Mouse (Mus musculus): Measurements from ENCODE around the gene Ptprg.

DNA sequence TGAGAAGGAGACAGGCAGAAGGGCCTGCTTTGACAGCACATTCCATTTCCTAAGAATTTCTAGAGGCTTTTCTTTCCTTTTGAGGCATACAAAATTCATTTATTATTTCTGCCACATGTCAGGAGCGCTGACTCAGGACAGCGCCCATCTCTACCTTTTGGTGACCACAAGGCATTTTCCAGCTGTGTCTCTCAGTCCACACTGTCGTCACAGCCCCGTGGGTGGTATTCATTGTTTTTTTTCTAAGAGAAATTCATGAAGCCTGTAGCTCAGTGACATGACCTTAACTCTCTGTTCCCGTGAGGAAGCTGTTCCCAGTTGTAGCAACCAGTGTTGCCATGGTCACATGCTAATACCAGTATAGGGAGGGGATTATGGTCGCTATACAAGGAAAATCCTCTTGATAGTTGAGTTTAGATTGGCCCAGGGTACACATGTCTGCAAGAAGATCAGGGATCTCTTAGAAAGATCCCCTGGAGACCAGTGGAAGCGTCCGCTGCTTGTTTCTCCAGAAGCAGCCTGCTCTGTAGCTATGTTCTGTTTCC is 590.7 kb downstream of the Ptprg start:
- TF ChIP-seq CTCF (IDR thresholded peaks at IDR 0.05) (no peak), POLR2A (IDR thresholded peaks at IDR 0.05; ENCODE audit: insufficient read depth, low read depth, low read length) (no peak), EP300 (IDR thresholded peaks at IDR 0.05; ENCODE audit: insufficient read depth, low read depth, low read length) (no peak)
